Mouse (Mus musculus): ENCODE measurements around the gene Cln3.

The Cln3 gene

DNA sequence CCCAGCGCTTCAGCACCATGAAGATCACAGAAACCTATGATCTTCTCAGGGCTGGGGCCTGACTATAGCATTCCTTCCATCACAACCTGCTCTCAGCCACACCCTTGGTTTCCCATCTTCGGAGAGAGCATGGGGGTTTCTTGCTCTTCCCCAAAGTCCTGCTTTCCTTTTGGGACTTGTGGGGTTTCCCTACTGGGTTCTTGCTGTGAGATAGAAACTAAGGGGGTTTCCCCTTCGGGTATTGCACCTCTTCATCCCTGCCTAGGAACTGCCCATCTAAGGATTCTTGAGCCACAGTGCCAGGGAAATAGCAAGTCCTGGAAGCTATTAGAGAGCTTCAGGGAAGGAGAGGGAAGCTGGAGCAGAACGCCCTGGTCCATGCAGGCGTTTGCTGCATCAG lies 10.3 kb upstream of the Cln3 start:
- DNase-seq (ENCODE audit: low spot score in 2 of 2): no peak

DNA sequence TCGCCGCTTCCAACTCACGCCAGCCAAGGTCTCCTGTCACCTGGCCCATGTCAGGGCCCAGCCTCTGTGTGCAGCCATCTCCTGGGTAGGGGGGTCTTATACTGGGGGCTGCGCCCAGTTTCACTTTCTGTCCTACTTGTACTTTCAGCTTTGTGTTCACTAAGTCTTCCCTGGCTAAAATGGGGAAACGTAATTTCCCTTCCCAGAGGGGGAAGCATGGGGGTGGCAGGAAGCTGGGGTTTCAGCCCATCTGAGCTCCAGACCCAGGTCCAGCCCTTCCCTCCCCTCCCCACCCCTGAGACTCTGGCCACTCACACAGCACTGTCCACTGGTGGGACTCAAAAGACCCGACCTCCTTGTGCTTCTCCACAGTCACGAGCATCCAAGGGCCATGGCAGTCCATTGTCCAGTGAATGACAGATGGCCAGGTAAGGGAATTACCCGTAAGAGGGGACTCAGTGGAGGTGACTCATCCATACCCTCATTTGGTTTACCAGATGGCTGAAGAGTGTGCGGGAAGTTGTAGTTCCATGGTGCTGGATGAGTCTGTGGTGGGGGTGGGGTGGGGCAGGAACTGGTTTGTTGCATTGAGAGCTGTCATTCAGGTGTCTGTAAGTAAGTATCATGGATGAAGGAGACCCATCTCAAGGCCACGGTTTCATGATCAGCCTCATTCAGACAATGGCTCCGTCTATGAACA lies 9.4 kb upstream of the Cln3 start, which contains the start of gene Il27:
Gene Il27 (minus strand): TSS at position 80 of the 700 bp plus-strand sequence.
- no peak for DNase-seq (ENCODE audit: low spot score in 2 of 2)

DNA sequence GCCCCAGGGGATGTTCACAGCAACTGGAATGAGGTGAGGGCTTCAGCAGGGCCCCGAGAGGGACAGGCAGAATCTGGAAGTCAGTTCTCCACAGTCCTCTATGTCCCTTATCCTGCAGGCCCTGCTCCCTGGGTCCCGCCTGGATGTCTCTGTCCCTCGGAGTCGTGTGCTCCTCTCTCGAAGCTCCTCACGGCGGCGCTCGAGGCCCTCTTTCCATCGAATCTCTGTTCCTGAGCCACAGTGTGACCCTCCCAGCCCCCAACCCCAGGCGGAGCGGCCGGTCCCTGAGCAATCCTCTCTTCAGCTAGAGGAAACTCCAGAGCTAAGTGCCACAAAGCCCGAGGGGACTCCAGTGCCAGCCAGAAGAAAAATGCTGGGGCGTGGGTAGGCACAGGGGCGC lies 2.2 kb upstream of the Cln3 start:
- peak in 1 of 2 experiments; percentile 66 for DNase-seq (ENCODE audit: low spot score in 2 of 2)

DNA sequence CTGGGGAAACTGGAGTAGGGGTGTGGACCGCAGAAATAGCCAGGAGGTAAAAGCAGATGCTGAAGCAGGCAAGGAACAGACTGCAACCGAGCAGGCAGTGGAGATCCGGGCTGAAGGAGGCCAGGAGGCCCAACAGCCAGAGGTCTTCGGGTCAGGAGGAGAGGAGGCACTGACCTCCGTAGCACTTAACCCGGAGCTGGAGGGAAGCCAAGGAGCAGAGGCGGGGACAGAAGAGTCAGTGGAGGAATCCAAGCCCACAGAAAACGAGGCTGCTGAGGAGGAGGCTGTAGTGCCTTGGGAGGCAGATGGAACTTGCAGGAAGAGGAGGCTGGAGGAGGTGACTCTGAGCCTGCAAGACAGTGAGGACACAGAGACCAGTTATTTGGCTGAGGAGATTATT lies 1.2 kb upstream of the Cln3 start:
- peak in 1 of 2 experiments; percentile 64 for DNase-seq (ENCODE audit: low spot score in 2 of 2)

DNA sequence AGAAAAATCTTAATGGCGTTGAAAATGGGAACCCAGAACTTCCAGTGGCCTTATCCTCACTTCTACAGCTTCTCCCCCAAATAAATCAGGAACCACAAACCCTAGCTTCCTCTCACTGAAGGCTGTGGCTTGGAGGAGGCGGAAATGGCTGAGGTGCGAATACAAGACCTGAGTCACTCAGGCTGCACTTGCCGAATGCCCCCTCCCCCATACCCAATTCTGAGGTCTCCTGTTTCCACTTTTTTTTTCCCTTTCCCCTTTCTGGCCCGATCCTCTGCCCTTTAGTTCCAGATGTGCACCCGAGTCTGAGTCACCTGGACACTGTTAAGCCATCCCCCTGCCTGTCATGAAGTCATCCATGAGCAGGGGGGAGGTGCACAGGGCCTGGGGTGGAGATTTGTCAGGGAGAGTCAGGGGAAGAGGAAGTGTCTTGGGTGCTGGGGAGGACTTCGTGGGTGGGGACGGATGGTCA lies 1.1 kb downstream of the Cln3 start, which contains the start of gene Apobr:
Gene Apobr (plus strand): TSS at position 437 of the 472 bp plus-strand sequence.
- DNase-seq (ENCODE audit: low spot score in 2 of 2): peak; percentile 31 to 68

DNA sequence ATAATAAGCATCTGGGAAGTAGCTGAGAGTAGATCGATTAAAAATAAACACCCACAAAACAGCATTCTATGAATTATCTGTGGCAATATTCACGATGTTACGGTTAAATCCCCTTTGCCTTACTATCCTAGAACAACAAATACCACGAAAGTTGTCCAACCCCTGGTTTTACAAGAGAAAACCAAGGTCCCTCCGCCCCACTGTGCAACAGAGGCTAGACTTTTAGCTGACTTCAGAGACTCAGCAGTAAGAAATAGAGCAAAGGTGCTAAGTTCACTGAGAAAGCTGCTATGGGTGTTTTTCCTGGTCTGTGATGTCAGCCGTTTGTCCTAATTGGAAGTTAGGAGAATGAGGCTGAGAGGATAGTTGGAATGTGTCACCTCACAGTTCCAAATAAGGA lies 1.9 kb downstream of the Cln3 start:
- DNase-seq (ENCODE audit: low spot score in 2 of 2): no peak

DNA sequence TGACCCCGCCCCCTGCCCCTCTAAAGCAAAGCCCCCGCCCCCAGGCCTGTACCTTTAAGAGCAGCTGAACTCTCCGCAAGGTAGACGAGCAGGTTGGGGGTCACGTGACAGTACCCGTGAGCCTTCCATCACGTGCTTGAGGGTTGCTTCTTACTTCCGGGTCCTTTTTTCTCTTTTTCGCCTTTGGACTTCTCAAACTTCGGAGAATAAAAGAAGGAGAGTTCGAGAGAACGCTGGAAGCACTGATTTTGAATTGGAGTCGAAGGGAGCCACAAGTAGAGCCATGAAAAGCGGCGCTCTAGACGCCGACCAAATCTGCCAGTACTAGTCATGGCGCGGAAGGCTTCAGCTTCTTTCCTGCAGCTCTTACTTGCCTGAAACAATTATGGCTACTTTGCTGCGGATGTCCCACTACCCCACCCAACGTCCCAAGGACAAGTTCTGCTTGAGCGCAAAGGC lies 2.3 kb downstream of the Cln3 start:
- peak; percentile 75 to 85 for DNase-seq (ENCODE audit: low spot score in 2 of 2)

DNA sequence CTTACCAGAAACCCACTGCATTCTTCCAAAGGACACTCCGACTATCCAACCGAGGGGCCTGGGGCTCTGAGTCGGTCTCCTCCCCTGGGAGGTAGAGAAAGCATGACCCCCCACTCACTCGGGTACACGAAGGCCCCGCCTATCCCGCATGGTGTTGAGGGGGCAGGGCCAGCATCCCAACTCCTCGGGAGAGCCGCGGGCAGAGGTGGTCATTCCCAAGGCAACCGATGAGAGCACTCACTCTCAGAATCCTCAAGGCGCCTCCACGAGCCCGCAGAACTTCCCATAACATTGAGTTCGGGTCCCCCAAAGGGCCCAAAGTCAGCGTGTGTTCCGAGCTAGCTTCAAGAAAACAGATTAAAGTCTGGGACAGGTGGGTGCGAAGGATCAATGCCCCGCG lies 2.9 kb downstream of the Cln3 start:
- peak in 1 of 2 experiments; percentile 24 for DNase-seq (ENCODE audit: low spot score in 2 of 2)

DNA sequence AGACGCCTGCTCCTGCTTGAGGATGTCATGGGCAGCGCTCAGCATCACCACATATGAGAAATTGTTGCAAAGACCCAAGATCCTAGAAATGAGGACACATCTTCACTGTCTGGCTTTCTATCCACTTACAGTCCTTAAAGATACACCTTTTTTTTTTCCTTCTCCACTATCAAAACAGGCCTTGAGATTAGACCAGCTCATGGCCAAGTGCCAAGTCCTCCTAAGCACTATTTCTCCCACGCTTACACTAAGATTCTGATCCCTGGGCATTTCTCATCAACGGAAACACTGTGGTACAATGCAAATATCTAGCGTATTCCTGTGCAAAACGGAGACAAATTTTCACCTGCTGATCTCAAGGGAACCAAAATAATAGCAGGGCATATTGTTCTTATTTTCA lies 4.0 kb downstream of the Cln3 start:
- DNase-seq (ENCODE audit: low spot score in 2 of 2): no peak

DNA sequence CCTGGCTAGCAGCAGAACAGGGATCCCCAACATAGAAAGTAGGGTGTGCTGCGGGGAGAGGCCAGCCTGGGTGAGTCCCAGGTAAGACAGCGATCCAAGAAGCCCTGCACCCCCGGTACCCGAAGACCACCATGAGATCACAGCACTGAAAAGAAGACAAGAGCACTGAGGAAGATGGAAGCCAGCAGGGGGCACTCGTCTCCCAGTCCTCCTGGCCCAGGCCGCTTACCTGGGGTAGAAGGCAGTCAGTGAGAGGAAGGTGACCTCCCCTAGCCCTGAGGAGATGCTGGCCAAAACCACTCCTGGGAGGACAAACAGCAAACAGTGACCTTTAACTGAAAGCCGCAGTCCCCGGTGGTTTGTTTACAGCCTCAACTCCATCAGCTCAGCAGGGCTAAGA lies 6.4 kb downstream of the Cln3 start:
- DNase-seq (ENCODE audit: low spot score in 2 of 2): peak; percentile 39 to 75

DNA sequence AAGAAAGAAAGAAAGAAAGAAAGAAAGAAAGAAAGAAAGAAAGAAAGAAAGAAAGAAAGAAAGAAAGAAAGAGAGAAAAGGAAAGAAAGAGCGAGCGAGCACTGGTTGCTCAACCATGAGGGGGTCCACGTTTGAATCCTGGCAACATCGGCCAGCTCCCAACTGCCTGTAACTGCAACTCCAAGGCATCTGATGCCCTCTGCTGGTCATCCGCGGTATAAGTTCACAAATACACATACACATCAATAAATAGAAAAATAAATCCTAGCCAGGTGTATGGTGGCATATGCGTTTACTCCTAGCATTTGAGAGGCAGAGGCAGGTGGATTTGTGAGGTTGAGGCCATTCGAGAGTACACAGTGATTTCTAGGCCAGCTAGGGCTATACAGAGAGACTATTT lies 8.7 kb downstream of the Cln3 start:
- DNase-seq (ENCODE audit: low spot score in 2 of 2): peak; percentile 67 to 86

DNA sequence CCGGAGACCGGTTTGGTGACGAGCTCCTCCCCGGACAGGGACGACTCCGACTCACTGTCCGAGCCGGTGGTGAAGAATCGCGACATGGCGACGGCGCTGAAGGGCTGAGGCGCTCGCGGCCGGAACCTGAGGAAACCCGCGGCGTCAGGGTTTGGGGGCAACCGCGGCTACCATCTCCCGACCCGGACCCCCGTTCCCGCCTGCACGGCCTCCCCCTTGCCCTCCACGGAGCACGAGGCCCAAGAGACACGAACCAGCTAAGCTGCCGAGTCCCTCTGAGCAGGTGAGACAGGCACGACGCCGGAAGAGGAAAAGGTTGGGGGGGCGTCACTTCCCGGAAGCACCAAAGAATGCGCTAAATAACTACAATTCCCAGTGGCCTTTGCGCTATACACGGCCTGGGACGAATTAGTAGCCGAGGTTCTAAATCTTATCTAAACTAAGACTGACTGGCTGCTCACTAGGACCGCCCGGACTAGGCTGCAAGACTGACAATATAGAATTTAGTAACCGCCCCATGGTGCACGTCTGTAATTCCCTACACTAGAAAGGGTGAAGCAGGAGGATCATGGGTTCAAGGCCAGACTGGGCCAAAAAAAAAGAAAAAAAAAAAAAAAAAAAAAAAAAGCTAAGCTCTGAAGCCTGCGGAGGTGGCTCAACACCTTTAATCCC lies 19.4 kb downstream of the Cln3 start, which contains the start of gene Eif3c:
Gene Eif3c (minus strand): TSS at position 318 of the 672 bp plus-strand sequence.
- DNase-seq (ENCODE audit: low spot score in 2 of 2): peak; percentile 75 to 86

DNA sequence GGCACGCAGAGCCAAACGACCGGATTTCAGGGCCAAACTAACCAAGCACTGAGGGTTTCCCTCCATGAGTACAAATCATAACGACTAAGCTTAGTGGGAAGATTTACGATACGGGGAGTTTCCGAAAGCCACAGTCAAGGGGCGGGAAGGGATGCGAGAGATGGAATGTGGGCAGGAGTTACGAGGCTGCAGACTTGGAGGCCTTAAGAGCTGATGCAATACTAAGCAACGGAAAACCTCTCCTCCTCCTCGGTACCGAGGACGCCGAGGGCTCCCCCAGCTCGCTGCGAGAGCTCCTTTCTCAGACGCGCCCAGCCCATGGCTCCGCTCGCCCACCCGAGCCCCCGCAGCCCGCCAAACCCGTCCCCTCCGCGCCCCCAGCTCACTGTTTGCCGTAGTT lies 19.9 kb downstream of the Cln3 start:
- no peak for DNase-seq (ENCODE audit: low spot score in 2 of 2)

DNA sequence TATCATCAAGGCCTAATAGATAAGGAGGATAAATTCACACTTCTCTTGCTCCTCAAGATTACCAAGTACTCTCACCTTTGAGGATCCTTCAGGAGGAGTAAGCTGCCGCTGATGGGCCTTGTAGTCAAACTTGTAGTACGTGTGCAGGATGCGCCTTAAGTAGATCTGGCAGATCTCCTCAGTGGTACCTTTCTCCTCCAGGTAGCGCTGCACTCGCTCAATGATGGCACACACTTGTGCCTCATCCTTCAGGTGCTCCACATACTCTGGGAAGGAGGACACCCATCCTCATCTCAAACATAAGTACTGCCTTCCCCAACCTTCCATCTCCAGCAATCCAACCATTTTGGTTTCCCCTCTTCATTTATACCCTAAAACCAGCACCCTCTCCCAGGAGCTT lies 29.0 kb downstream of the Cln3 start:
- DNase-seq (ENCODE audit: low spot score in 2 of 2): no peak

DNA sequence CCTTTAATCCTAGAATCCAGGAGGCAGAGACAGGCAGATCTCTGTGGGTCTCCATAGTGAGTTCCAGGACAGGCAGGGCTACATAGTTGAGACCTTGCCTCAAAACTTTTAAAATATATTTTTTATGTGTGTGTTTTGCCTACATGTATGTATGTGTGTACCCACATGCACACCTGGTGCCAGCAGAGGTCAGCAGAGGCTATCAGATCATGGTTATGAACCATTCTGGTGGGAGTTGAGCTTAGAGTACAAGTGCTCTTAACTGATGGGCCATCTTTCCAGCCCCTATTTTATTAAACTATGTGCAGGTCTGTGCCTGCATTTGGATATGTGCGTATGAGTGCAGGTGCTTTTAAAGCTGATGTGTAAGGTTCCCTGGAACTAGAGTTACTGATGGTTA lies 30.8 kb downstream of the Cln3 start:
- no peak for DNase-seq (ENCODE audit: low spot score in 2 of 2)

DNA sequence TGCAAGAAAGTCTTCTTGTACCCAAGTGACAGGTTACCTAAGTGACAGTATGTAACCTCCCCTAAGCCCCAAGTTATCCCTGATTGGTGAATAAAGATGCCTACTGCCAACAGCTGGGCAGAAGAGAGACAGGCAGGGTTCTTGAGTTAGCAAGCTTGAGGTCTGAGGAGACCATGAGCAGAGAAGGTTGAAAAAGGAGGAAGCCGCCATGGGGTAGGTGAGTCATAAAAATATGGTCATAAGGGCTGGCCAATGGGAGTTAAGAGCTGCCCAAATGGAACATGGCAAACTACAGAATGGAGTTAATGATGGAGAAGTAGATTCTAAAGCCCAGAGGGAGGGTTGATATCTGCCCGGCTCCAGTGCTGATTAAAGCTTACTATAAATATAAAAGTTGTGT lies 40.0 kb downstream of the Cln3 start:
- no peak for DNase-seq (ENCODE audit: low spot score in 2 of 2)

DNA sequence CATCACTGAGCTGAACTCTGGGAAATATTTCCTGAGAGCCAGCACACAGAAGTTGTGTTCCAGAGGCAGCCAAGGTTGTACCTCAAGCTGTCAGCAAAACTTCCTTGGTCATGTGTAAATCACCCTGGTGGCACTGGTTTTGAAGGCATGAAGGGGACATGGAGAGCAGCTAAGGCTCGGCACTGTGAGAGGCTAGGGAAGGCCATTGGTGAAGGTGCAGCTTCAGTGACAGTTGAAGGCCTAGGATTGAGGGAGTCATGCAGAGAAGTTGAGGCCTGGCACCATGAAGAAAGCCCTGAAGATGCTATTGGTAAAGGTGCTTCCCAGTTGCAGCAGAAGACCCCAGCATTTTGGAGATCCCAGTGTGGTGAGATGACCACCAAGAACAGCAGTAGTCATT lies 44.0 kb downstream of the Cln3 start:
- DNase-seq (ENCODE audit: low spot score in 2 of 2): no peak

DNA sequence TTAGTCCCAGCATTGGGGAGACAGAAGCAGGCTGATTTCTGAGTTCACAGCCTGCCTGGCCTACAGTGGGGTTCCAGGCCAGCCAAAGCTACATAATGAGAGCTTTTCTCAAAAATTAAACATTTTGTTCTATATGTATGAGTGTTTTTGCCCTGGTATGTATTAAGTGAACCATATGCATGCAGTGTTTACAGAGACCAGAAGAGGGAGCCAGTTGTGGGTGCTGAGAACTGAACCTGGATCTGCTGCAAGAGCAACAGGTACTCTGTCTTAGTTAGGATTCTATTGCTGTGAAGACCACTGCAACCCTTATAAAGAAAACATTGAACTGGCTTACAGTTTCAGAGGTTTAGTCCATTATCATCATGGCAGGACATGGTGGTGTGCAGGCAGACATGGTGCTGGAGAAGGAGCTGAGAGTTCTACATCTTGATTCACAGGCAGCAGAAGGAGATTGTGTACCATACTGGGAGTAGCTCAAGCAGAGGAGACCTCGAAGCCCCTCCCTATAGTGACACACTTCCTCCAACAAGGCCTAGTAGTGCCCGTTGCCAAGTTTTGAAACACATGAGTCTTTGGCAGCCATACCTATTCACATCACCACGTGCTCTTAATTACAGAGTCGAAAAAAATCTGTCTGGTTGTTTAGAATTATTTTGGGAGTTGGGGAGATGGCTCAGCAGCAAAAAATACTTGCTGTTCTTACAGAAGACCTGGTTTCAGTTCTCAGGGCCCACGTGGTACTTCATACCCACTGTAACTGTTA lies 47.6 kb downstream of the Cln3 start:
- DNase-seq (ENCODE audit: low spot score in 2 of 2): peak in 1 of 2 experiments; percentile 27

DNA sequence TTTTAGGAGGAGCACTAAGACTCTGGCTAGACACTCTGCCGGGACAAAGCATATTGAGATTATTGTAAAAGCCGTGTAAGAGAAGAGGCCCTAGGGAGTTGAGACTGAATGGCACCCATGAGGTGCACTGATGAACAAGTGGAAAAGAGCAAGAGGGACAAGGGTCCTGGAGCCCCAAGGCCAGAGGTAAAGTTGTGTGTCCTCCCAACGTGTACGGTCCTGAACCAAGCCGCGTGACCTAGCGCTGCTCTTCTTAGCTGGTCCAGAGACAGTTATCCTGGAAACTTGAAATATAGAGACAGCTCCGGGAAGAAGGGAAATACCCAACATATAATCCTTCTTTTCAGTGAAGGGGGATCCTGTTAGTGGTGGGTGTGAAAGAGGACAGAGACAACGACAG lies 49.2 kb downstream of the Cln3 start:
- no peak for DNase-seq (ENCODE audit: low spot score in 2 of 2)

DNA sequence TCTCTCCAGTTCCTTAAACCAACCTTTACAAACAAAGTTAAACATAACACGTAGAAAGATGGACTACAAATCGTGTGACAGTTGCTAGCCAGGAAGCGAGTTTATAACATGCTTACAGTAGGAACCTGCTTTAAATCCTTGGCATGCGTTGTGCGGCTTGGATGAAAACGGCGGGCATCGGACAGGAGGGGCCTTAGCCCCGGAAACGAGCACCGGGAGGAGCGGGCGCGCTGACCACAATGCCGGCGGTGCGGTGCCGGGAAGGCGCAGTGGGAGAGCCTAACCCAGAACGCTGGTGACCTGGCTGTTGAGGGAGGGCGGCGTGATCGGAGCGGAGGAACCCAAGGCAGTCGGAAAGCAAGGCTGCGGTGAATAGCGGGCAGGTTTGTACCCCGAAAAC lies 49.9 kb downstream of the Cln3 start:
- no peak for DNase-seq (ENCODE audit: low spot score in 2 of 2)

DNA sequence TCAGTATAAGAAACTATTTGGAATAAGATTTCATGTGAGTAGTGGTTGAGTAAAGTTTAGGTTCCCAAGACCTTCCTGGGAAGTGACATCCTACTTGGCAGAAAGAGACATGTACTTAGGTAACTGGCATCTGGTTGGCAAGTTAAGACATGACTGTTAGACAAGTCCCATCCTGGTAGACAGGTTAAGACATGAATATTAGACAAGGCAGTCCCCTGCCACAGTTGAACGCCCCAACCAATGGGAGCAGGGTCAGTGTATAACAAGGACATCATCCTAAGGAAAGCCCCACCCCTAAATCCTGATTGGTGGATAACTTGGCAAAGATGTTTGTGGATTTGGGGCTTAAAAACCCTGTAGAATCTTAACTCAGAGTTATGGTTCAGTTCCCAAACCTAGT lies 52.2 kb downstream of the Cln3 start:
- no peak for DNase-seq (ENCODE audit: low spot score in 2 of 2)

DNA sequence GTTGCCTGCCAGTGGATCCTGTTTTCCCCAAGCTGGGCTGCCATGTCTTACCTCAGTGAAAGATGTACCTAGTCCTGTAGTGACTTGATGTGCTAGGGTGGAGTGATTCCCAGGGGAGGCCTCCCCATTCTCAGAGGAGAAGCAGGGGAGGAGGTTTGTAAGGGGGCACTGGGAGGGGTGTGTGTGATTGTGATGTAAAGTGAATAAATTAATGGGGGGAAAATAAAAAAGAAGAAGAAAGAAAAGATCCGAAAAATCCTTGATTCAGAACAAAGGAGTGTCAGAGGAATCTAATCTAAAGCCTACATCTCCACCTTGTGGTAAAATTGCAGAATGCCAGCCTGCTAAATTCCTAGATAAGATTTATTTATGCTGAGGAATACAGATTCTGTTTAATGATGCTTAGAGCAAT lies 57.4 kb downstream of the Cln3 start:
- no peak for DNase-seq (ENCODE audit: low spot score in 2 of 2)
